Mouse (Mus musculus): ENCODE measurements around the gene Ano4.

Gene Ano4

DNA sequence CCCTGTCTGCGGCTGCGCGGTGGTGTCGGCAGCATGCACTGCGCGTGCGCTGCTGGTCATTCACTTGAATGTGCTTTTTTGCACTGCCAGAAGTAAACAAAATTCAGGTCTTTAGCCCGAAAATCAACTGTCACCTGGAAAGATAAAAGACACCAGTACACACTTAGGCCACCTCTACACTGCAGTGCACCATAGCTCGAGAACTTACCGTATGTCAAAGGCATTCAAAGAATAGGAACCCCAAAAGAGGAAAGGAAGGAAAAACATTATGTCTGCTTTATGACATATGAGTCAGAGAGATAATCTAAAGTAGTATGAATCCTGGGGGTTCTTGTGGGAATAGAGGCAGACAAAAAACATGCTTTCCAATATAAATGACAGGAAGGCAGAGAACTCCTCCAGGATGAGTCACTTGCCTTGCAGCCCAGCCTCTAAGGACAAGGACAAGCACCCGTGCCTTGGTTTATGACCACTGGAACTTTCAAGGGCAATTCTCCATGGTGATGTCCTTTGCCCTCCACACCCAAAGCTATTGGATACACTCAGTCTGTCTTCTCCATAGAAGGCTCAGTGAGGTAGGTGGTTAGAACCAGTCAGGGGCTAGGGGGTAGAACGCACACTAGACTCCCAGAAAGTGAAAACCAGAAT, 394.8 kb downstream of the Ano4 start:
- DNase-seq (ENCODE audit: low spot score): no peak

Measured in left cerebral cortex, adult 11 months (tissue).